Mouse (Mus musculus) frontal cortex, postnatal 36 days (tissue): ENCODE results near the gene Cel.

Experiments used
- DNase-seq, 2 experiments: peaks; one replicate each; pipeline ENCODE4 v3.0.0; 2022; ENCODE audit warnings: low spot score in 2 of 2

The Cel gene

DNA sequence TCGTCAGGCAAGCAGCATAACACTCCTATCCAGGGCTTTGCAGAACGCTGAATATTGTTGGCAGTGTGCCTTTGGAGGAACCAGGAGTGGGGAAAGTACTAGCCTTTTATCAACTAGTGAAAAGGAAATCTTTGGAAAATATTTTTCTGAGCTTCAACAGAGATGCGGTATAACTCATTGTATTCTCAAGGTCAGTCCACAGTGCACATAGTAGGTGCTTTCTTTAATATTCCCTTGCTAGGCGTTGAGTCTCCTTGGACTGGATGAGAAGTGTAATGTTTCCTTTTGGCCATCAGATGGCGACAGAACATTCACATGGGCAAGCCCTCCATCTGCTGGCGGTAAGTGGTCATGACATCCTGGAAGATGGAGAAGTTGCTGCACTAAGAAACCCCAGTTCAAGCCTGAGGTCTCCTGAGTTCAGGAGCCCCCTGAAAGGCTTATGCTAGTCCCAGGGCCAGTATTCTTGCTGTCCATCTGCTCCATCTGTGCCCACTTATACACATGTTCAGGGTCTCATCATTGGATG, 21.9 kb upstream of the Cel start:
- DNase-seq: peak; percentile 62 to 82

DNA sequence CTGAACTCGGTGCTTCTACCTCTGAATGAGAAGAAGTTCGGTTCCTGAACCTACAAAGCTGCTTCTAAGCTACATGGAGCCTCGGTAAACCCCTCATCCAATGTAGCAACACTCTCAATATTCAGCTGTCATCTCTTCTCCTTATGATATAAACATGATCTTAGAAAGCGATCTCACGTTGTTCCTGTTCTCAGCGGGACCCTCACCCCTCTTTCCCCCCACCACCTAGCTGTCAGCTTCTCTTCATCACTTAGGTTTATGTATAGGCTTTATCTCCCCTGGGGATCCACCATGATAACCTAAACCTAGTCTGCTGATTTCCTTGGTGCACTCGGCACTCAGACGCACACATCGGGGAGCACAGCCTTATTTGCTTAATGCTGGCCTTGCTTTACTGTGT, 20.4 kb upstream of the Cel start, which contains the start of gene Gtf3c5:
TSS of gene Gtf3c5 (minus strand) at position 101 of the 400 bp plus-strand sequence.
- DNase-seq: no peak

DNA sequence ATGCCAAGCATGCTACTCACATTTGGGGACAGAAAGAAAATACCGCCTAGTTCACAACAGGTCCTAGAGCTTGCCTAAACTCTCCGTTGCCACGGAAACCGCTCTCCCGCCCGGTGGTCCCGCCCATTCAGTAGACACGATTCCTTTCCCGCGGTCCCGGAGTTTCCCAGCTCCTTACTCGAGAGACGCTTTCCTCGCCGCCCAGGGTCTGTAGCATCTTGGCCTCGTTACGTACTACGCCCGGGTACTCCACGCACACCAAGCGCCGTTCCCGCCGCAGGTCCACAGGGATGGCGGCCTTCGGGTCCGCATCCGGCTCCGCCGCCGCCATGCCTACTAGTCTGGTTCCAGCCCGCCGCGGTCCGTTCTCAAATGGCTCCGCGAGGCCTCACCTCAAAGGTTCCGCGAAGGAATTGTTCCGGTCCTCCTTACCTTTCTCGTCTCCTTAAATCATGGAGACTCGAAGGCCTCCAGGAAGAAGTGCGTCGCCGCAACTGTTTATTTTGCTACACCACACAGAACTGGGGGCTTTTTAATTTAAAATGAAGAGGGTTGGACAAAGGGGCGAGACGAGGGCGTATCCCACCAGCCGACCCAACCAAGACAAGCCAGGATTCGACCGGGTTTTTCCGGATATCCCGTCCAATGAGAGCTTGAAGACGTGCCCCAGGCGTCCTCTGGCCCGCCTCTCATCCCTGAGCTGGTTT, 19.6 kb upstream of the Cel start:
- peak; percentile 92 to 93 for DNase-seq

DNA sequence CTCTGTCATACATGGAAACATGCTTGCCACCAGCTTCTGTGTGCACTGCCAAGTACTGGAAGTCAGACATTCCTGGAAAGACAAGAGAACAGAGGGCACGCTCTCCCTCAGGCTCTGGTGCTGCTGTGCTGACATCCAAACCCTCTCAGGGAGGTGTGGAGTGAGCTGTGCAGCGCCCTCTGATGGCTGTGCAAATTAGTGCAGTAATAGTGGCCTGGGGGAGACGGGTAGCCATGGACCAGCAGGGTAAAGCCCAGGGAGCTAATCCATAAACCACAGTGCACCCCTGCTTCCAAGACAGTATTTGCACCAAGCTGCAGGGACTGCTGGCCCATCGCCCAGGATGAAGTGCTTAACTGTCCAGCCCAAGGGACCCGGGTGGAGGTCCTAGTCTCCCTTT, 14.8 kb upstream of the Cel start:
- DNase-seq: peak in 1 of 2 experiments; percentile 33

DNA sequence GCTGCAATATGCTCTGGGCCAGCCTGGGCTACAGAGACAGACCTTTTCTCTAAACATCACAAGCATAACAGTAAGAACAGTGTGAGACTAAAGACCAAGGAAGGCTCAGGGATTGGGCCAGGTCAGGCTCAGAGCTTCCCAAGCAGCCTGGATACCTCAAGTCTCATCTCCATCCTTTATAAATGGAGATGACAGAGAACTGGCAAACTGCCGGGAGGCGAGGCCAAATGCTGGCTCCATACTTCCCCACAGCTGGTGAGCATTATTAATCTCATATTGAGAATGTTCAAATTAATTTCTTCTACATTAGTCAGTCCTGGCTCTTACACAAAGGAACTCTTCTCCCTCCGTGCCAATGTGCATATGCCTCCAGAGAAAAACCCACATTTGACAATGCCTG, 13.6 kb upstream of the Cel start:
- no peak for DNase-seq

DNA sequence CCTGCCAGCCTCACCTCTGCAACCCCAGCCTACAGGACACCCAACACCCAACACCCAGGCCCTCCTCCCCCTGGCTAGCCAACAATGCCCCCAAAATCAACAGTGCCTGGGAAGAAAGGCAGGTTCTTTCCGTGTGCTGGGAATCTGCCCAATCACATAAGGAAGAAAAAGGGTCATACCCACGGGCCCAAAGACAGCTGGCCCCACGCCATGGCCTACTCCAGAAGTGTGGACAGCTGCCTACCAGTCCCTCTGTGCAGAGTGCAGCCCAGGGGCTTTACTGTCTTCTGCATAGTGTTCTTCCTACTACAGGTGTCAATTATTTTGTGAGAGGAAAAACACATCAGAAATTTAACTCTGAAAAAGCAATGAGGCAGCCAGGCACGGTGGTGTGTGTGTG, 12.1 kb upstream of the Cel start:
- no peak for DNase-seq

DNA sequence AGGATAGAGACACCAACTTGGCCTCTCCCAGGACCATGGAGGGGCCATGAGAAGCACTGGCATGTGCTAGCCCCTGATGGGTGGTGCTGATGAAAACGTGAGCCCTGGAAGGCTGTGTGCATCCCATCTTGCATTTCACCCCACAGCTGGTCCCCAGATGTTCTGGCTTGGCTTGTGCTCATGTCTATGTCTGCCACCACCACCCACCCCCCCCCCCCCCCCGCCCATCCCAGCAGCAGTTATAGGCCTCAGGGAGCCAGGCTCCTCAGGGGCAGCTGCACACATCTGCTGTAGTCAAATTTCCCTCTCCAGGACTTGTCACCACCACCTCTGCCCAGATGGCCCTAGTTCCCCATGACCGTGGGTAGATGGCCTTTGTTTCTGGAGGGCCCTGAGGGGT, 6.7 kb upstream of the Cel start:
- DNase-seq: no peak

DNA sequence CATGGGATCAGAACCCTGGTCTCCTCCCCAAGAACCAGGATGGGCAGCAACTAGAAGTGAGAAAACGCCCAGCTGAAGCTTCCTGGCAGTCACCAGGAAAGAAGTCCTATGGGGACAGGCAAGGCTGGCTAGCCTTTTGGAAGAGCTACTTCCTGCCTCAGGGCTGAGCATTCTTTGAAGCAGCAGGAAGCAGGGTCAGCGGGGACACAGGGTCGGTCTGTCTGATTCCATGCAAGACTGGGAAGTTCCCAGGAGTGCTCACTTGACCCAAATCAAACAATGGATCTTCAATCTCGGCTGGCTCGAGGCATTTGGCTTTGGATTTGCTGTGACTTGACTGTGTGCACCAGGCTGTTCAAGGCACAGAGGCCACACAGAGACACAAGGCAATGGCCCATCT, 3.3 kb upstream of the Cel start:
- DNase-seq: no peak

DNA sequence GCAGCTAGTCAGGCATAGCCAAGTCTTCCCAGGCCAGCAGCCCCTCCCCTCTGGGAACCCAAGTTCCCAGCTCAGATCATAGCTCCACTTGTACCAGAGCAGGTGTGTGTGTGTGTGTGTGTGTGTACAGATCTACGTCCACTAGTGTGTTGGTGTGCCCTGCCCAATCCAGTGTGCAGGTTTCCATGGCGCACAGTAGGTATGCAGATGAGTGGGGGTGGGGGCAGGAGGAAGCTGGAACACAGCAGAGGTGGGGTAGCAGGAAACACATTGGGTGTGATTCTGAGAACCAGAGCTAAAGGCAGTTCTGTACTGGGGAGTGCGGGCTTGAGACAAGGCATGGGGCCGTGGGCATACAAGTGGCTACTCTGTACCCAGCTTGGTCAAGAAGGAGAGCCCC, 1.2 kb upstream of the Cel start:
- DNase-seq: no peak

DNA sequence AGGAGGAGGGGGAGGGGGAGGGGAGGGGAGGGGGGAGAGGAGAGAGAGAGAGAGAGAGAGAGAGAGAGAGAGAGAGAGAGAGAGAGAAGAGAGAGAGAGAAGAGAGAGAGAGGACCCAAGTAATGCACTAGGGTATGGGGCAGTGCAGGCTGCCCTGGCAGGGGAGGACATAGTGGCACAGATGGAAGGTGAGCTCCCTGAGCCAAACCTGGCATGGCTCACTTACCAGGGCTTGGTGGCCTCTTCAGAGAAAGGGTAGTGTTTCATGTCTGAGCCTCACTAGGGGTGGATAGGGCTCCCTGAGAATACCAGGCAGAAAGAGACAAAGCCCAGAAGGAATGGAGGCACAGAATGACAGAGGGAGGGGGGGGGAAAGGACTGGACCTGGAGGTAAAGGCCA, 627 bp upstream of the Cel start:
- no peak for DNase-seq

DNA sequence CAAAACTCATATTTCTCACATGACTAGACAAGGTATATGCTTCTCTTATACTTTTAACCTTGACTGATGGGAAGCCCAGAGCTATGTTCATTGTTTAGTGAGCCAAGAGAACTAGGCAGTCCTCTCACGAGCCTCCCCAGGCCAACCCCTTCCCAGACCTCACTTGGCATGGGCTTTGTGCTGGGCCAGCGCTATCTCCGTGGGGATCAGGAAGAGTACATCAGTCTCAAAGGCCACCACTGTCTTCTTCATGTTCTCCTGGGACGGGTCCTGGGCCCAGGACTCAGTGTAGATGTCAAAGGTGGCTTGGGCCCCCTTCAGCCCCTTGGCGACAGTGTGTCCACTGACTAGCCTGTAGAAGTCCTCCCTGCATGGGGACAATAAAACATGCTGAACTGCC, 5.8 kb downstream of the Cel start:
- DNase-seq: no peak

DNA sequence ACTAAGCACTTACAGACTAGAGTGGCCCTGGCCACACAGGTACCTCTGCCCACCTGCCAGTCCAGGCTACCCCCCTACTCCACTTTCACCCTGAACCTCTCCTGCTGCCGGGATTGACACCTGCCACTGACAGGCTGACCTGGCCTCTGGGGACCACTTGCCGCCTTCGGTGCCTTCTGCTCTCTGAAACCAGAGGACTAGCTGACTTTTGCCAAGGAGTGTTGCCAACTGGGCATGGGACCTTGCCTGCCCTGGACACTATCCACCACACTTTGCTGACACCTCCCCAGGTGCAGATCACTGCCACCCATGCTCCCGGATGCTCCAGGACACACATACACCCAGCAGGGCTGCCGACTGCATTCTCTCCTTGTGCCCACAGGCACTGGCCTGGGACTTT, 10.9 kb downstream of the Cel start:
- no peak for DNase-seq

DNA sequence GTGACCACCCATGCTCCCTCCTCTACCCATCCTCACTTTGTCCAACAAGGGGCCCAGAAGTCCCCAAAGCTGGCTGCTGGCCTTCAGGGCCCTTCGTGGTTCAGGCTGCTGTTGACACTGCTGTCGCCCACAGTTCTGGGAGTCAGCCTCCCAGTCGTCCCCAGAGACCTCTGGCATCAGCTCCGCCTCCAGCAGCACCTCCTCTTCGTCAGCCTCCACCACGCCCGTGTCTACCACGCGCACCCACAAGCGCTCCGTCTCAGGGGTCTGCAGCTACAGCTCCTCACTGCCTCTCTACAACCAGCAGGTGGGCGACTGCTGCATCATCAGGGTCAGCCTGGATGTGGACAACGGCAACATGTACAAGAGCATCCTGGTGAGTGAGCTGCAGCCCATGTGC, 14.0 kb downstream of the Cel start:
- DNase-seq: no peak

DNA sequence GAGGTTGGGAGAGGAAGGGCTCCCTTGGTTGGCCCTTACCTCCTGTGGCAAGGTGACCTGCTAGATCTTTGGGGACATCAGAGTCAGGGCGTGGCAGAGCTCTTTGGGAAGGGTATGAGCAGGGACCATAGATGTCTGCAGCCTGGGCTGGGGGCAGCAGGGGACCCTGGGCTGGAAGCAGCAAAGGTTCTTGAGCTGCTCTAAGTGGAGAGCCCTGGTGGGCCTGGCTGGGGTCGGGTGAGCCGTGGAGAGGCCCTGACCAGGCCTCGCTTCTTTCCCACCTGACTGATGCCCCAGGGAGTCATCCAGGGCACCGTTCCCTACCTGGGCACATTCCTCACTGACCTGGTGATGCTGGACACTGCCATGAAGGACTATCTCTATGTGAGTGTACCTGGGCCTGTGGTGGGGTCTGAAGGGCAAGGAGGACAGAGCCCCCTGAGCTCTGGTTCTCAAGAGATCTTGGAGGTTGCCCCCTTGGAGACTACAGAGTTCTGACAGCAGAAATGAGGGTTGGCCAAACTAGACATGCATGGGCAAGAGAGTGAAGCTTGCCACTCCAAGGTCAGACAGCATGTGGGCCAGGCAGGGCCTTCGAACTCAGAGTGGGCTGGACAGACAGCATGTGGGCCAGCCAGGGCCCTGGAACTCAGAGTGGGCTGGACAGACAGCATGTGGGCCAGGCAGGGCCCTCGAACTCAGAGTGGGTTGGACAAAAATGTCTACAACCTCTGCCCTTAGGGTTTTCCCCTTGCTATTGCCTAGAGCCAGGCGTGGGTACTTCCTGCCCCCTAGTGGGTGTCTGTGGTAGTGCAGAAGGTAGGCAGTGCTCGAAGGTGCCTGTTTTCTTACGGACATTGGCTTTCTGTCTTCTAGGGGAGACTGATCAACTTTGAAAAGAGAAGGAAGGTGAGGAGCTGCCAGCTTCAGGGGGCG, 15.7 kb downstream of the Cel start:
- peak; percentile 78 to 82 for DNase-seq

DNA sequence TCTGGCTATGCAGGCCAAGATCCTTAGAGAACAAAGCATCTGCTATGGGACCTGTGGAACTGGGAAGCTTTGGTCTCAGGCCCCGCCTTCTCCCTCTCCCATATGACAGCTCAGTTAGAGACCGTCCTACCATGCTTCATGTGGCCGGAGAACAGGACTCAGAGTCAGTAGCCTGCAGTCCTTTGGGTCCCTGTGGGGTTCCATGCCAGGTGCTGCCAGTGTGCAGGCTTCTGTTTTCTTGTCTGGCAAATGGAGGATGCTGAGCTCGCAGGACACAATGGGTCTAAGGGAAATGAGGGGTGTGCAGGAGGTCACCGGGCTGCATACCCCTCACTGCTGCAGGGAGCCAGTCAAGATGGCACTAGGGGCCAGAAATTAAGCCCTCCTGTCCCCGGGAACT, 16.6 kb downstream of the Cel start:
- no peak for DNase-seq

DNA sequence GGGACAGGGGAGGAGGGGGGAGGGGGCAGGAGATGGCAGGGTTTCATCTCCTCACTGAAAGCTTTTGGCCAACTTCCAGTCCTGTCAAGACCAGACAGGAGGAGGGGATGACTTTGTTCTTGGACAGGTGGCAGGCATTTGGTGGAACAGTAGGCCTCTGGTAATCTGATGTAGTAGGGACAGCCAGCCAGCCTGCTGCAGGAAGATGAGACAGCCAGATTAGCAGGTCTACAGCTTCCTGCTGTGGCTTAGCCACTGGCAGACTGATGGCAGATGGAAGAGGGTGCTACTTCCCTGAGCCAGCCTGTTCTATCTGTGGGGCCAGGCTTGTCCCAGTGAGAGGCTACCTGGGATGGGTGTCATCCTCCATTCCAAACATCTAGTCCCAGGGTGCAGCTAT, 17.2 kb downstream of the Cel start:
- DNase-seq: no peak

DNA sequence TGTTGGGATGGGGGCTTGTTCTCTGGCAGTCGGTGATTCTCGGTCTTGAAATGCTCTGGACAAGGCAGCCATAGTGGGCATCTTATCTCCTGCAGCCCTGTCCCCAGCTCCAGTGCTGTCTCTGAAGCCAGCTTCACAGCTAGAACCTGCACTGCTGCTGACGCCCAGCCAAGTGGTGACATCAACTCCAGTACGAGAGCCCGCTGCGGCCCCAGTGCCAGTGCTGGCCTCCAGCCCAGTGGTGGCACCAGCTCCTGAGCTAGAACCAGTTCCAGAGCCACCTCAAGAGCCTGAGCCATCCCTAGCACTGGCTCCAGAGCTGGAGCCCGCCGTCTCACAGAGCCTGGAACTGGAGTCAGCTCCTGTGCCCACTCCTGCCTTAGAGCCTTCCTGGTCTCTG, 19.3 kb downstream of the Cel start:
- peak; percentile 51 to 54 for DNase-seq

DNA sequence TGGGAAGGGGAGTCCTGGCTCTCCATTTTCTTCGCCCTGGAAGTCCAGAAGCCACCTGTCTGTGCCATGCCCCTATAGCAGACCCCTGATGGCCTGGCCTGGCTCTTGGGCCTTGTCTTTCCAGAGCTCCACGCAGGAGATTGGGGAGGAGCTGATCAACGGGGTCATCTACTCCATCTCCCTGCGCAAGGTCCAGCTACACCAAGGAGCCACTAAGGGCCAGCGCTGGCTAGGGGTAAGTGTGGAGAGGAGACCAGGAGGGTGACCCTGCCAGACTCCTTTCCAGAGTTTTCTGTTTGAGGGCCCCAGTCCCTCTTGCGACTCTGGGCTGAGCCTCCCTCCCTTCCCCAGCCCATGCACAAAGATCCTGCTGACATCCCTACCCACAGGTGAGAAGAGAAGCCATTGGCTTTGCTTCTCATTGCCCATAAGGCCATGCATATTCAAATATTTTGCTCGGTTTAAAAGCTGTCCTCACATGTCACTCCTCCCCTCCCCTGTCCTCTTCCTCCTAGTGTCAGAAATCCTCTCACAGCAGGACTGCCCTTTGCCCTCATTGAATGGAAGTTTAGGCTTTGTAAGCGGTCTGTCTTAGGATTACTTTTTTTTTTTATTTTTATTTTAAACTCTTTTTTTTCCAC, 22.5 kb downstream of the Cel start:
- no peak for DNase-seq

DNA sequence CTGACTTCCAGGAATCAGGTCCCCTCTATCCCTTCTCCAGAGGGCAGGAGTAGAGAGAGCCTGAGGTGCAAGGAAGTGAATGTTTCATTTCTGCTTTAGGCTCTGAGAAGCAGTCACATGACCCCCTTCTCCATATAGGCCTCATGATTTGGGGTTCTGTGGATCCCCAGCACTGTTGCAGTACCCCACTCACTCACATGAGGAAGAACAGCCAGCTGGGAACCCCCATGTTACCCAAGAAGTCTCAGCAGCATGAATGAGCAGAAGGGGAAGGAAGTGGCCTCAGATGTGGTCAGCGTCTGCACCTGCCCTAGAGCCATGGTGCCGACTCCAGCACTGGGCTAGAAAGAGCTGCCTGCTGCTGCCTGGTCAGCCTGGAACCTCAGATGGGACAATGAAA, 23.3 kb downstream of the Cel start:
- DNase-seq: no peak

DNA sequence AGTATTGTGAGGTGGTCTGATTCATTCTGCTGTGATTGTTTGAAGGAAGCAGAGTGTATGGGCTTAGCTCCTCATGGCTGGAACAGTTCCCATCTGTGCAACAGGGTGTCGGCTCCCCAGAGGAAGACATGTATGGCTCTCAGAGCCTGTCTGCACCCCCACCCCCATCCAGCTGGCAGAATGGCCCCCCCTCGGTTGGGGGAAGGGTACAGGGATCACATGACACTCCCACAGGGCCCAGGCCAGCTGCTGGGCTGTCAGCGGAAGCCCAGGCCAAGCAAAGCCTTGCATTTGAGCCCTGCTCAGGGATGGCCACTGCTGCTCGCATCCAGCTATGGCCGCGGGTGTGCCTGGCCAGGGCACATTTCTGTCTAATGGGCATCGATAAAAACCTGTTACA, 24.0 kb downstream of the Cel start:
- DNase-seq: peak; percentile 61 to 68

DNA sequence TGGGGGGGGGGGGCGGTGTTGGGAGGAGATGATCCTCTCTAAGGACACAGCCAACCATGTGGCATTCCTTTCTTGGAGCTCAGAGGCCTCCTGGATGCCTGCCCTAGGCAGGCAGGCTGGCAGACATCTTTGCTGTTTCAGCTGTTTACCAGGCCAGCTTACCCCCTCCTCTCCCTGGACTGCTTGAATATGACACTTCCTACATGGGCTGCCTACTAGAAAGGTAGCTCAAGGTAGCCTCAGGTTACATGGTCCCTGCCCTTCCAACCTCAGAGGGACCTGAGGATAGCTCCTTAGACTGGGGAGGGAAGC, 24.4 kb downstream of the Cel start:
- no peak for DNase-seq

DNA sequence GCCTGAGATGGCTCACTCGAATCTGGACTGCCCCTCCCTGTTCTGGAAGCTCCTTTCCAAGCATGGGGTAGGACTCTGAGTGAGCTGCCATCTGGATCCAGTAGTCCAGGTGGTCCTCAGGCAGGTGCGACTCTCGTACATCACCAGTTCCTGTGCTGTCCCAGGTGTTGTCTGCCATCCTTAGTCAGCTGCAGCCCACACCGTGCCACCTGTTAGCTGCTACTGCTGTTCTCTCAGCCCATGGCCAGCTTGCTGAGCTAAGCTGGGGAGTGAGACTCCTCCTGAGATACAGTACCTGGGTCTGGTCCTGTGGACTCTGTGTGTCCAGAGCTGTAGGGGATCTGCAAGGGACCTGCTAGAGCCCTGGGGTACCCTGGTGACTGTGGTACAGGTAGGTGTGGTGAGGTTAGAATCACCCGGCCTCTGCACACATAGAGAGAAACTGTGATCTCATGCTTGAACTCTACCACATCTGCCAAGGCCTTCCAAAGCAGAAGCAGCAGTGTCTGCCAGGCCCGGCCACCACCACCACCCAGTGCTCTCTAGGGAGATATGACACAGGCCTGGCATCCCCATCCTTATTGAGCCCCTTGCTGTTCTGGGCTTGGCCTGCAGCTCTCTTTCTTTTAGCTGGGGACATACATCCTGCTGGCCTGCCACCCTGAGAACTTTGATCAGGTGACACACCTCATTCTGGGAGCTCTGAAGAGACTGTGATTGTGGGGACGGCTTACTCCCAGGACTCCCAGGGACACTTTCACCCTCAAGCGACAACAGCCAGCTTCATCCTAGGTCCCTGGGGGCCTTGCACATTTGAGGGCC, 25.0 kb downstream of the Cel start:
- no peak for DNase-seq
